Mouse (Mus musculus): ENCODE results near the gene Esrrg. TPM values are rescaled to one million over a fixed set of nuclear protein-coding genes. Genes with fewer than 3 reads are reported as not detected.

Esrrg gene
- total and polyA plus RNA-seq, 3 experiments: not detected

DNA sequence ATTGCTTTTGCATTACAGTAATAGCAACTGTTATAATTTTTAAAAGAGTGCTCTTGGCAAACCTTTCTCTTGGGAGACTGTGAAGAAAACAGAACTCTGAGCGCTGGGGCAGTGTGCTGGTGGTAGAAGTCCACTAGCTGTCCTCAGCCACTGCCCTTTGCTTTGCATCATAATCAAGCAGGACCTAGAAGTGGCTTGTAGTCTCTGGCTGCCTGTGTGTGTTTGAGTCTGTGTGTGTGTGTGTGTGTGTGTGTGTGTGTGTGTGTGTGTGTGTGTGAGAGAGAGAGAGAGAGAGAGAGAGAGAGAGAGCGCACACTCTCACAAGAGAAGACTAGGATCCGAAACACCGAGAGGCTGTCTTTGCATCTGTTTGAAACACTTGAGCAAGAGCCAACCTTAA lies 390.5 kb downstream of the Esrrg start:
- H3K27me3 ChIP-seq (replicated peaks): no peaks in the 10 kb centered on the region
- H3K9me3 ChIP-seq (replicated peaks; ENCODE audit: low read length): peaks cover 38% of the 10 kb centered on the region
- H3K27ac ChIP-seq (ENCODE audit: insufficient read depth, low read depth): no peak overlapping the region
- in situ Hi-C loops (cut with MboI; ENCODE audit: low pct_ligation_motif_present, low pct_unique_long_range_greater_than_20kb, low sequenced_read_pairs): no loop called here
- no peaks in the 10 kb centered on the region for H3K79me2 ChIP-seq (replicated peaks; ENCODE audit: control insufficient read depth, extremely low read depth, insufficient read depth, poor library complexity, severe bottlenecking)
- TF ChIP-seq PAX5 (IDR thresholded peaks at IDR 0.05; ENCODE audit: low read length) (no peak), GABPA (IDR thresholded peaks at IDR 0.05; ENCODE audit: insufficient replicate concordance, low read depth, low read length) (no peak), CHD1 (IDR thresholded peaks at IDR 0.05; ENCODE audit: low read depth, low read length) (no peak), ZC3H11A (IDR thresholded peaks at IDR 0.05; ENCODE audit: low read depth, low read length) (no peak), ZKSCAN1 (IDR thresholded peaks at IDR 0.05; ENCODE audit: borderline replicate concordance, low read depth, low read length) (no peak), RAD21 (IDR thresholded peaks at IDR 0.05; ENCODE audit: low read depth, low read length) (no peak), IRF4 (IDR thresholded peaks at IDR 0.05; ENCODE audit: low read depth, low read length) (no peak), USF1 (IDR thresholded peaks at IDR 0.05; ENCODE audit: low read depth, low read length) (no peak), EP300 (IDR thresholded peaks at IDR 0.05; ENCODE audit: low read length) (no peak), ELF1 (IDR thresholded peaks at IDR 0.05; ENCODE audit: low read depth, low read length) (no peak), UBTF (IDR thresholded peaks at IDR 0.05; ENCODE audit: low read depth, low read length) (no peak), RCOR1 (conservative IDR thresholded peaks at IDR 0.05; ENCODE audit: low read depth, low read length) (no peak)
- no peak for DNase-seq (ENCODE audit: extremely low read depth)
- no peaks in the 10 kb centered on the region for H3K4me1 ChIP-seq (ENCODE audit: control insufficient read depth in 1 of 2, insufficient read depth in 2 of 2)
- H3K9ac ChIP-seq (ENCODE audit: insufficient read depth, low read depth): no peak overlapping the region
- no peaks in the 10 kb centered on the region for H3K36me3 ChIP-seq (replicated peaks in 1 of 2; ENCODE audit: control insufficient read depth in 1 of 2, insufficient read depth in 1 of 2, low read length in 1 of 2)
- no peak overlapping the region for H3K4me2 ChIP-seq (ENCODE audit: insufficient read depth, low read depth, poor library complexity, severe bottlenecking)
- H3K4me3 ChIP-seq (replicated peaks in 1 of 3; ENCODE audit: low read depth in 2 of 3, low read length in 2 of 3, poor library complexity in 1 of 3): no peak overlapping the region
- dilution Hi-C loops (cut with MboI; ENCODE audit: extremely low pct_ligation_motif_present, extremely low pct_unique_long_range_greater_than_20kb, low sequenced_read_pairs): no loop called here

DNA sequence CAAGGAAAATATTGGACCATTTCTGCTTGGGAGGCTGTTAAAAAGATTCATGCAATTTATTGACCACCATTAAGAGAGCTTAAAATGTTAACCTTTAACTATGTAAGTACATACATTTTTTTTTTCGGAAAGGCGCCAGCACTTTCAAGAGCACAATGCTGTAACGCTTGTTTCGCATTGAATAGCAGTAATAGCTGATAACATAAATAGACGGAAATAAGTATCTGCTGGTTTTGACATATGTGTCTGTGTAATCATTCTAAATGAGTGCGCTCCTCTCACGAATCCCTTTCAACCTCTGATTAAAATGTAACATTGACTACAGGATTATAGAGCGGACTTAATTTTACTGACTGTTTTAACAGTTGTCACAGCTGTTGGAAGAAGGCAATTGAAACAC lies 391.6 kb downstream of the Esrrg start:
- H3K4me1 ChIP-seq (ENCODE audit: control insufficient read depth in 1 of 2, insufficient read depth in 2 of 2): no peaks in the 10 kb centered on the region
- H3K36me3 ChIP-seq (replicated peaks in 1 of 2; ENCODE audit: control insufficient read depth in 1 of 2, insufficient read depth in 1 of 2, low read length in 1 of 2): no peaks in the 10 kb centered on the region
- H3K4me2 ChIP-seq (ENCODE audit: insufficient read depth, low read depth, poor library complexity, severe bottlenecking): no peak overlapping the region
- in situ Hi-C loops (cut with MboI; ENCODE audit: low pct_ligation_motif_present, low pct_unique_long_range_greater_than_20kb, low sequenced_read_pairs): no loop called here
- H3K27ac ChIP-seq (ENCODE audit: insufficient read depth, low read depth): no peak overlapping the region
- TF ChIP-seq NRF1 (IDR thresholded peaks at IDR 0.05; ENCODE audit: low read depth, low read length) (no peak), MAX (IDR thresholded peaks at IDR 0.05; ENCODE audit: low read length) (no peak), CTCF (conservative IDR thresholded peaks at IDR 0.05 in 1 of 2, IDR thresholded peaks at IDR 0.05 in 1 of 2; ENCODE audit: low read depth in 2 of 2, low read length in 2 of 2) (no peak), ZMIZ1 (IDR thresholded peaks at IDR 0.05; ENCODE audit: low read depth, low read length) (no peak), E2F4 (IDR thresholded peaks at IDR 0.05; ENCODE audit: insufficient replicate concordance, low read depth, low read length) (no peak), JUN (IDR thresholded peaks at IDR 0.05; ENCODE audit: insufficient read depth, low read depth, low read length) (no peak), RCOR1 (conservative IDR thresholded peaks at IDR 0.05; ENCODE audit: low read depth, low read length) (no peak), MAZ (IDR thresholded peaks at IDR 0.05; ENCODE audit: low read depth, low read length) (no peak), RAD21 (IDR thresholded peaks at IDR 0.05; ENCODE audit: low read depth, low read length) (no peak), ELF1 (IDR thresholded peaks at IDR 0.05; ENCODE audit: low read depth, low read length) (no peak), SMC3 (IDR thresholded peaks at IDR 0.05; ENCODE audit: low read depth, low read length) (no peak), USF1 (IDR thresholded peaks at IDR 0.05; ENCODE audit: low read depth, low read length) (no peak), ETS1 (conservative IDR thresholded peaks at IDR 0.05; ENCODE audit: low read depth, low read length) (no peak), CHD2 (IDR thresholded peaks at IDR 0.05; ENCODE audit: low read length) (no peak), IRF4 (IDR thresholded peaks at IDR 0.05; ENCODE audit: low read depth, low read length) (no peak)
- H3K79me2 ChIP-seq (replicated peaks; ENCODE audit: control insufficient read depth, extremely low read depth, insufficient read depth, poor library complexity, severe bottlenecking): no peaks in the 10 kb centered on the region
- no peak for DNase-seq (ENCODE audit: extremely low read depth)
- no peak overlapping the region for H3K4me3 ChIP-seq (replicated peaks in 1 of 3; ENCODE audit: low read depth in 2 of 3, low read length in 2 of 3, poor library complexity in 1 of 3)
- dilution Hi-C loops (cut with MboI; ENCODE audit: extremely low pct_ligation_motif_present, extremely low pct_unique_long_range_greater_than_20kb, low sequenced_read_pairs): no loop called here
- H3K9me3 ChIP-seq (replicated peaks; ENCODE audit: low read length): peaks cover 35% of the 10 kb centered on the region
- no peak overlapping the region for H3K9ac ChIP-seq (ENCODE audit: insufficient read depth, low read depth)
- H3K27me3 ChIP-seq (replicated peaks): no peaks in the 10 kb centered on the region
